Mouse (Mus musculus) cerebellum, adult 2 months (tissue): ENCODE data around the gene Pnisr.

Source experiments
- CTCF ChIP-seq: fragments of 200-500 bp; IDR thresholded peaks from 2 replicates; pipeline ENCODE4 v1.5.1; 2011; ENCODE audit warnings: low read depth, mild to moderate bottlenecking, control low read depth, low read length, moderate library complexity, borderline replicate concordance; ENCODE audit not compliant: insufficient read depth
- POLR2A ChIP-seq: fragments of 200-500 bp; IDR thresholded peaks from 2 replicates; pipeline ENCODE4 v1.6.1; 2011; ENCODE audit warnings: low read length, control low read depth, borderline replicate concordance; ENCODE audit not compliant: insufficient read depth

- TF ChIP-seq CTCF (no peak), POLR2A (no peak)
Measured at GRCm38 (mm10) chr4:21865226-21865625, 17.8 kb downstream of the Pnisr start.
